Mouse (Mus musculus) intestine, embryonic 16.5 days (tissue): Measurements from ENCODE around the gene Cryba4. TPM values are rescaled to one million over a fixed set of nuclear protein-coding genes. Genes with fewer than 3 reads are reported as not detected.

Experiments used
- ATAC-seq: fragments of 200-750 bp; cut with Nextera tagmentation; 2 replicates; pipeline ENCODE4 v1.8.0; 2017; ENCODE audit warnings: moderate TSS enrichment, moderate library complexity
- H3K27ac ChIP-seq: fragments of 300-500 bp; sonication (generic); 2 replicates; pipeline ENCODE4 v1.5.1; 2014; ENCODE audit warnings: mild to moderate bottlenecking, low read length
- H3K27me3 ChIP-seq: fragments of 300-500 bp; sonication (generic); replicated peaks from 2 replicates; pipeline ENCODE4 v1.6.1; 2014; ENCODE audit warnings: low read length, control low read depth, mixed read lengths; ENCODE audit not compliant: control insufficient read depth, insufficient read depth
- H3K36me3 ChIP-seq: fragments of 300-500 bp; sonication (generic); 2 replicates; pipeline ENCODE4 v1.6.1; 2014; ENCODE audit warnings: low read length, control low read depth; ENCODE audit not compliant: control insufficient read depth, insufficient read depth
- H3K4me1 ChIP-seq: fragments of 300-500 bp; sonication (generic); 2 replicates; pipeline ENCODE4 v1.6.1; 2014; ENCODE audit warnings: low read length, control low read depth, mixed read lengths; ENCODE audit not compliant: control insufficient read depth, insufficient read depth
- H3K4me2 ChIP-seq: fragments of 300-500 bp; sonication (generic); 2 replicates; pipeline ENCODE4 v1.6.1; 2014; ENCODE audit warnings: low read depth, low read length, control low read depth
- H3K4me3 ChIP-seq: fragments of 300-500 bp; sonication (generic); 2 replicates; pipeline ENCODE4 v1.5.1; 2014; ENCODE audit warnings: mild to moderate bottlenecking, low read length
- H3K9ac ChIP-seq: fragments of 300-500 bp; sonication (generic); 2 replicates; pipeline ENCODE4 v1.6.1; 2014; ENCODE audit warnings: low read depth, low read length
- H3K9me3 ChIP-seq: fragments of 300-500 bp; sonication (generic); 2 replicates; pipeline ENCODE4 v1.6.1; 2016; ENCODE audit warnings: low read length, control low read depth; ENCODE audit not compliant: control insufficient read depth
- WGBS: fragments of 180-500 bp; shearing (Covaris S2); extraction: QIAGEN DNeasy Blood & Tissue Kit; methylation state at CpG from one replicate; pipeline ENCODE4 v1.1.7; 2014; 5-methylcytosine and 5-hydroxymethylcytosine counted together
- polyA plus RNA-seq: library from polyadenylated mRNA; unstranded; fragments of >200 nt; fragmentation: Nextera tagmentation; extraction: Ambion mirVana; gene quantifications from 2 replicates; pipeline ENCODE4 v1.2.1, GENCODE M21; 2015

Gene Cryba4
- polyA plus RNA-seq, 1 experiment from 2014 or later: 1.5 TPM

GRCm38 (mm10) chr5:112256457-112256856, 4.1 kb upstream of the Cryba4 start:
- Histone ChIP-seq H3K9me3 (no peaks in the 10 kb centered on the region), H3K9ac (no peak overlapping the region), H3K4me2 (no peak overlapping the region), H3K4me3 (no peak overlapping the region), H3K27me3 (no peaks in the 10 kb centered on the region), H3K36me3 (no peaks in the 10 kb centered on the region), H3K4me1 (peaks cover 2% of the 10 kb centered on the region; the same call in 1 of the 2 replicates), H3K27ac (no peak overlapping the region)
- no peak for ATAC-seq
- 74% methylated on average over 9 of the region's 9 CpGs for WGBS

- Histone ChIP-seq H3K4me2 (no peak within 1 kb of the TSS), H3K4me1 (peaks cover 2% of the 10 kb centered on the region; the same call in 1 of the 2 replicates), H3K9me3 (no peaks in the 10 kb centered on the region), H3K27ac (no peak within 1 kb of the TSS), H3K27me3 (no peaks in the 10 kb centered on the region), H3K4me3 (no peak within 1 kb of the TSS), H3K36me3 (no peaks in the 10 kb centered on the region), H3K9ac (no peak within 1 kb of the TSS)
- no peak for ATAC-seq
- WGBS: 50% methylated on average over 3 of the region's 3 CpGs
These were observed 3.1 kb upstream of the Cryba4 start, which contains the start of gene Crybb1 for GRCm38 (mm10) chr5:112255426-112255825. Gene Crybb1 (plus strand): TSS chr5:112255815.

- Histone ChIP-seq H3K27ac (no peak overlapping the region), H3K36me3 (no peaks in the 10 kb centered on the region), H3K9me3 (no peaks in the 10 kb centered on the region), H3K4me3 (no peak overlapping the region), H3K9ac (no peak overlapping the region), H3K4me1 (peaks cover 2% of the 10 kb centered on the region; the same call in 1 of the 2 replicates), H3K4me2 (no peak overlapping the region), H3K27me3 (no peaks in the 10 kb centered on the region)
- 65% methylated on average over 7 of the region's 7 CpGs for WGBS
- no peak for ATAC-seq
These were observed 2.0 kb upstream of the Cryba4 start for GRCm38 (mm10) chr5:112254282-112254806.

- H3K4me2 ChIP-seq: no peak overlapping the region
- H3K27me3 ChIP-seq: no peaks in the 10 kb centered on the region
- peaks cover 2% of the 10 kb centered on the region; the same call in 1 of the 2 replicates for H3K4me1 ChIP-seq
- no peak overlapping the region for H3K27ac ChIP-seq
- ATAC-seq: 0 out of 2 replicates have a peak, but pooled peaks have one; percentile 22
- H3K9me3 ChIP-seq: no peaks in the 10 kb centered on the region
- H3K4me3 ChIP-seq: no peak overlapping the region
- 40% methylated on average over 8 of the region's 8 CpGs for WGBS
- no peak overlapping the region for H3K9ac ChIP-seq
- H3K36me3 ChIP-seq: no peaks in the 10 kb centered on the region
These were observed 851 bp upstream of the Cryba4 start for GRCm38 (mm10) chr5:112253169-112253568.

GRCm38 (mm10) chr5:112249106-112249505, 3.2 kb downstream of the Cryba4 start:
- H3K27ac ChIP-seq: no peak overlapping the region
- H3K4me3 ChIP-seq: no peak overlapping the region
- H3K4me2 ChIP-seq: no peak overlapping the region
- WGBS: 84% methylated on average over 11 of the region's 11 CpGs
- H3K27me3 ChIP-seq: no peaks in the 10 kb centered on the region
- H3K9me3 ChIP-seq: no peaks in the 10 kb centered on the region
- no peaks in the 10 kb centered on the region for H3K36me3 ChIP-seq
- H3K4me1 ChIP-seq: no peaks in the 10 kb centered on the region
- no peak for ATAC-seq
- no peak overlapping the region for H3K9ac ChIP-seq

GRCm38 (mm10) chr5:112247399-112247798, 4.9 kb downstream of the Cryba4 start:
- Histone ChIP-seq H3K9me3 (no peaks in the 10 kb centered on the region), H3K27me3 (no peaks in the 10 kb centered on the region), H3K4me3 (no peak overlapping the region), H3K4me2 (no peak overlapping the region), H3K4me1 (no peaks in the 10 kb centered on the region), H3K9ac (no peak overlapping the region), H3K27ac (no peak overlapping the region), H3K36me3 (no peaks in the 10 kb centered on the region)
- no peak for ATAC-seq
- WGBS: 38% methylated on average over 8 of the region's 8 CpGs

- Histone ChIP-seq H3K9me3 (no peaks in the 10 kb centered on the region), H3K27ac (no peak overlapping the region), H3K4me3 (no peak overlapping the region), H3K9ac (no peak overlapping the region), H3K27me3 (no peaks in the 10 kb centered on the region), H3K36me3 (no peaks in the 10 kb centered on the region), H3K4me2 (no peak overlapping the region), H3K4me1 (0 out of 2 replicates have a peak, but pooled peaks cover 4% of the 10 kb centered on the region)
- 47% methylated on average over 8 of the region's 8 CpGs for WGBS
- ATAC-seq: no peak
These were observed 7.3 kb downstream of the Cryba4 start for GRCm38 (mm10) chr5:112244890-112245615.

- no peaks in the 10 kb centered on the region for H3K27me3 ChIP-seq
- 58% methylated on average over 1 of the region's 1 CpGs for WGBS
- H3K4me1 ChIP-seq: peaks cover 4% of the 10 kb centered on the region; the same call in 1 of the 2 replicates
- no peaks in the 10 kb centered on the region for H3K36me3 ChIP-seq
- ATAC-seq: no peak
- no peak overlapping the region for H3K9ac ChIP-seq
- no peak overlapping the region for H3K4me2 ChIP-seq
- no peaks in the 10 kb centered on the region for H3K9me3 ChIP-seq
- H3K4me3 ChIP-seq: no peak overlapping the region
- H3K27ac ChIP-seq: no peak overlapping the region
These were observed 8.1 kb downstream of the Cryba4 start for GRCm38 (mm10) chr5:112244275-112244562.

GRCm38 (mm10) chr5:112243539-112244274, 8.6 kb downstream of the Cryba4 start:
- Histone ChIP-seq H3K27ac (no peak overlapping the region), H3K4me1 (peaks cover 7% of the 10 kb centered on the region; the same call in 1 of the 2 replicates), H3K36me3 (no peaks in the 10 kb centered on the region), H3K9ac (no peak overlapping the region), H3K27me3 (no peaks in the 10 kb centered on the region), H3K4me3 (no peak overlapping the region), H3K4me2 (no peak overlapping the region), H3K9me3 (no peaks in the 10 kb centered on the region)
- 52% methylated on average over 10 of the region's 10 CpGs for WGBS
- no peak for ATAC-seq
